Mouse (Mus musculus): ENCODE measurements around the gene Bbc3.

- TF ChIP-seq MAFK (IDR thresholded peaks at IDR 0.05; ENCODE audit: insufficient read depth, low read depth, low read length) (no peak), CHD2 (IDR thresholded peaks at IDR 0.05; ENCODE audit: low read depth, low read length) (no peak), ZNF384 (IDR thresholded peaks at IDR 0.05; ENCODE audit: low read depth, low read length) (no peak)
These were observed 12.0 kb upstream of the Bbc3 start for GRCm38 (mm10) chr7:16296146-16296545.

Data from ES-E14 (cell line).